Mouse (Mus musculus) limb, embryonic 12.5 days (tissue): ENCODE results near the gene Spata17. TPM values are rescaled to one million over a fixed set of nuclear protein-coding genes. Genes with fewer than 3 reads are reported as not detected.

Experiments
- ATAC-seq: fragments of 200-750 bp; cut with Nextera tagmentation; 2 replicates; pipeline ENCODE4 v1.8.0; 2017; ENCODE audit warnings: low read depth, moderate TSS enrichment; ENCODE audit not compliant: insufficient number of reproducible peaks, insufficient read depth, low FRiP score, low TSS enrichment
- H3K27ac ChIP-seq: fragments of 300-500 bp; sonication (generic); 2 replicates; pipeline ENCODE4 v1.5.1; 2016; ENCODE audit warnings: mild to moderate bottlenecking, moderate library complexity
- H3K27me3 ChIP-seq: fragments of 300-500 bp; sonication (generic); 2 replicates; pipeline ENCODE4 v1.6.1; 2016; ENCODE audit warnings: mild to moderate bottlenecking, moderate library complexity
- H3K36me3 ChIP-seq: fragments of 300-500 bp; sonication (generic); 2 replicates; pipeline ENCODE4 v1.6.1; 2016; ENCODE audit warnings: mild to moderate bottlenecking, moderate library complexity
- H3K4me1 ChIP-seq: fragments of 300-500 bp; sonication (generic); replicated peaks from 2 replicates; pipeline ENCODE4 v1.6.1; 2016
- H3K4me2 ChIP-seq: fragments of 300-500 bp; sonication (generic); 2 replicates; pipeline ENCODE4 v1.6.1; 2016; ENCODE audit warnings: mild to moderate bottlenecking, moderate library complexity
- H3K4me3 ChIP-seq: fragments of 300-500 bp; sonication (generic); replicated peaks from 2 replicates; pipeline ENCODE4 v1.5.1; 2016; ENCODE audit warnings: mild to moderate bottlenecking
- H3K9ac ChIP-seq: fragments of 300-500 bp; sonication (generic); replicated peaks from 2 replicates; pipeline ENCODE4 v1.6.1; 2016; ENCODE audit warnings: mild to moderate bottlenecking, moderate library complexity
- H3K9me3 ChIP-seq: fragments of 300-500 bp; sonication (generic); 2 replicates; pipeline ENCODE4 v1.6.1; 2016; ENCODE audit warnings: mild to moderate bottlenecking, moderate library complexity
- WGBS: fragments of 180-500 bp; shearing (Covaris S2); methylation state at CpG from one replicate; pipeline ENCODE4 v1.1.7; 2016; 5-methylcytosine and 5-hydroxymethylcytosine counted together
- polyA plus RNA-seq: library from polyadenylated mRNA; unstranded; fragments of >200 nt; fragmentation: Nextera tagmentation; extraction: Ambion mirVana; gene quantifications from 2 replicates; pipeline ENCODE4 v1.2.1, GENCODE M21; 2016

Gene Spata17
- polyA plus RNA-seq, 1 experiment from 2014 or later = 1.1 TPM

DNA sequence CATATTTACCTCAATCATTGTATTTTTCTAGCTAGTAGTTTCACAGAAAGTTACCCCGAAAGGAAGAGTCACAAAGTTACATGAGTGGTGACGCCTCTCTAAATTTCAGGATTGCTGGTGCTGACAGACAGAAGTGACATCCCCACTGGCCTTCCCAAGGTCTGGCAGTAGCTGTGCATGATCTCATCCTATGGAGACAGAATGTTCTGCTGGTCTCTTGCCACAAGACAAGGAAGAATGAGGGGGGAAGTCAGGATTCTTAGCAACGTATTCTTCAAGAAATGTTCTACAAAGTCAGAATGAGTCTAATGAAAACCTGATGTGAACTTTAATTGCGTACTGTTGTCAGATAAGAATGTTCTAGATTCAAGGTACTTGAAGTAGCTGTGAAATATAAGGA, 179.5 kb downstream of the Spata17 start:
- H3K9ac ChIP-seq = no peak overlapping the region
- no peak for ATAC-seq
- no peaks in the 10 kb centered on the region for H3K4me1 ChIP-seq
- H3K36me3 ChIP-seq = no peaks in the 10 kb centered on the region
- no peak overlapping the region for H3K4me2 ChIP-seq
- H3K27me3 ChIP-seq = no peaks in the 10 kb centered on the region
- H3K4me3 ChIP-seq = no peak overlapping the region
- H3K9me3 ChIP-seq = no peaks in the 10 kb centered on the region
- 85% methylated on average over 4 of the region's 4 CpGs for WGBS
- no peak overlapping the region for H3K27ac ChIP-seq

DNA sequence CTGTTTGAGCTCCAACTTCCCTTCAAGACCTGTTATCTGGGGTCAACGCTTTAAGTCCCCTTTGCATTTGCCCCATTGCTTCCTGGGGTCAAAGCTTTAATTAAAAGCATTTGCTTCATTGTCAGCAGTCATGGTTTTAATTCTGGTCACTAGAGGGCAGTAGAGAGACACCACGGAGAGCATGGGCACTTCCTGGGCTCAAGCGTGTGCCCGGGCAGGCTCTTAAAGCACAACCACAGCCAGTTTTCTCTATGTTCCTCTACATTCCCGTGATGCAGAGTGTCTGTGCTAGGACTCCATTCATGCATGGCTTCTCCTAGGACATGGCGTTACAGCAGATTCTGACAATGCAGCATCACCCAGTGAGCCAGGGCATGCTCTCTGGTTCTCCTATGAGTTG, 183.5 kb downstream of the Spata17 start:
- ATAC-seq = no peak
- no peaks in the 10 kb centered on the region for H3K27me3 ChIP-seq
- no peak overlapping the region for H3K9ac ChIP-seq
- H3K9me3 ChIP-seq = no peaks in the 10 kb centered on the region
- H3K4me2 ChIP-seq = no peak overlapping the region
- no peaks in the 10 kb centered on the region for H3K4me1 ChIP-seq
- H3K4me3 ChIP-seq = no peak overlapping the region
- H3K36me3 ChIP-seq = no peaks in the 10 kb centered on the region
- H3K27ac ChIP-seq = no peak overlapping the region
- WGBS = 39% methylated on average over 6 of the region's 6 CpGs

DNA sequence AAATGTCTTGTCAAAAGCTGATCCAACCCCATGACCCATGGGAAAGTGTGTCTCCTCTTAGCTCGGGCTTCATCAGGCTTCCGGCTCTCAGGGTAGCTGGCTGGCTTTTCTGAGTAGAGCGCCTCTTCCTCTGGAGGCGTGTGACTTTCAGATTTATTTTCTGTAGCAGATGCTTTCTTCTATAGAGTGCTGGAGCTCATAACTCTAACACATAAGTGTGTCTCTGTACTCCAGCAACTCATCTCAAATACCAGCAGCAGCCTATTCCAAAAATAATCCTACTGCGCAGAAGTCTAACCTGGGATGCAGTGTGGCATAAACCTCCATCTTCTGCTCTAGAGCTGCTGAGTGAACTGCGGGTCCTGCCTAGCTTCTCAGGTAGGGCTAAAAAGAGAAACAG, 186.4 kb downstream of the Spata17 start:
- no peaks in the 10 kb centered on the region for H3K27me3 ChIP-seq

DNA sequence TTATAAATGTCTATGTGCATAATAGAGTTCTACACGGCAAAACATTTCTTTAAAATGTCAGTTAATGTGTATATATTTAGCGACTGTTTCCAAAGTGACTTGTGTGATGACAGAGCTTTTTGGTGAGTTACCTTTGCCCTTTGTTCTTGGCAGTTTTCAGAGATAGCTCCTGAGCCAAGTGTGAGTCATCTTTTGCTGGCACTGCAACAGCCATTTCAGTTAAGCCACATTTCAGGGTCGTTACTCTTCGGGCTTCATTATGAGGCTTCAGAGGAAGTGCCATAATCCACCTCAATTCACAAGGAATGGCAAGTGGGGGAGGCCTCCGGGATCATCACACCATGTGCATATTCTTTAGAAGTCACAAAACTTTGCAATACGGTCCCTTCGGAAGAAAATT, 195.3 kb downstream of the Spata17 start:
- Histone ChIP-seq H3K4me1 (no peaks in the 10 kb centered on the region), H3K4me3 (no peak overlapping the region), H3K4me2 (no peak overlapping the region), H3K9ac (no peak overlapping the region), H3K27ac (no peak overlapping the region), H3K9me3 (no peaks in the 10 kb centered on the region), H3K27me3 (no peaks in the 10 kb centered on the region), H3K36me3 (no peaks in the 10 kb centered on the region)
- ATAC-seq = no peak
- 81% methylated on average over 7 of the region's 7 CpGs for WGBS

More for the DNA sequence above, 186.4 kb downstream of the Spata17 start:
- Histone ChIP-seq H3K27ac (no peak overlapping the region), H3K4me3 (no peak overlapping the region), H3K9ac (no peak overlapping the region), H3K4me2 (no peak overlapping the region), H3K9me3 (no peaks in the 10 kb centered on the region), H3K36me3 (no peaks in the 10 kb centered on the region), H3K4me1 (no peaks in the 10 kb centered on the region)
- WGBS = 91% methylated on average over 6 of the region's 6 CpGs
- ATAC-seq = no peak

DNA sequence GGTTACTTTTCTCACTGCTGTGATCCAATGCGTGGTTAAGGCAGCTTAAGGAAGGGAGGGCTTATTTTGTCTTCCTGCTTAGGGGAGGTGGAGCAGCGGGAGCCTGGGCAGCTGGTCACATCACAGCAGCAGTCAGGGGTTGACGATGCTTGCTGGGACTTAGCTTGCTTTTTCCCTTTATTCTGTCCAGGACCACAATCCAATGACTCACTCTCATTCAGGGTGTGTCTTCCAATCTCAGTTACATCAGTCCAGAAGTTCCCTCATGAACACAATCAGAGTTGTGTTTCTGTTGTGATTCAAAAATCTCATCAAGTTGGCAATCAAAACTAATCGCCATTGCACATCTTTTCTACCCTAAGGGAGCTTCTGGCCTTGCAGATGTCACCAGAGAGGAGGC, 199.1 kb downstream of the Spata17 start:
- no peak overlapping the region for H3K27ac ChIP-seq
- H3K4me1 ChIP-seq = no peaks in the 10 kb centered on the region
- no peak for ATAC-seq
- H3K4me2 ChIP-seq = no peak overlapping the region
- no peak overlapping the region for H3K4me3 ChIP-seq
- WGBS = 64% methylated on average over 4 of the region's 4 CpGs
- H3K36me3 ChIP-seq = no peaks in the 10 kb centered on the region
- H3K9me3 ChIP-seq = no peaks in the 10 kb centered on the region
- H3K27me3 ChIP-seq = no peaks in the 10 kb centered on the region
- no peak overlapping the region for H3K9ac ChIP-seq

DNA sequence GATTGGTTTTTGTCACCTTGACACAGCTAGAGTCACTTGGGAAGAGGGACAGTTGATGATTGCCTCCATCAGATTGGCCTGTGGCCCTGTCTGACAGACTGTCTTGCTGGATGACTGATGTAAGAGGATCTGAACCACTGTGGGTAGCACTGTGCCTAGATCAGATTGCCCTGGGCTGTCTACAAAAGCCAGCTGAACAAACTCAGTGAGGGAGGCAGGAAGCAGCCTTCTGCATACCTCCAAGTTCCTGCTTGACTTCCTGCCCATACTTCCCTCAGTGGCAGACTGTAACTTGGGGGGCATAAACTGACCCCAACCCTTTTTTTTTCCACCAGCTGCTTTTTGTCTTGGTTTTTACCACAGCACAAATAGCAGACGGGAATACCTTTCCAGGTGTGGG, 199.6 kb downstream of the Spata17 start:
- no peaks in the 10 kb centered on the region for H3K4me1 ChIP-seq
- WGBS = 92% methylated on average over 1 of the region's 1 CpGs
- H3K4me3 ChIP-seq = no peak overlapping the region
- no peaks in the 10 kb centered on the region for H3K27me3 ChIP-seq
- H3K9ac ChIP-seq = no peak overlapping the region
- no peak for ATAC-seq
- H3K4me2 ChIP-seq = no peak overlapping the region
- H3K36me3 ChIP-seq = no peaks in the 10 kb centered on the region
- no peak overlapping the region for H3K27ac ChIP-seq
- H3K9me3 ChIP-seq = no peaks in the 10 kb centered on the region

DNA sequence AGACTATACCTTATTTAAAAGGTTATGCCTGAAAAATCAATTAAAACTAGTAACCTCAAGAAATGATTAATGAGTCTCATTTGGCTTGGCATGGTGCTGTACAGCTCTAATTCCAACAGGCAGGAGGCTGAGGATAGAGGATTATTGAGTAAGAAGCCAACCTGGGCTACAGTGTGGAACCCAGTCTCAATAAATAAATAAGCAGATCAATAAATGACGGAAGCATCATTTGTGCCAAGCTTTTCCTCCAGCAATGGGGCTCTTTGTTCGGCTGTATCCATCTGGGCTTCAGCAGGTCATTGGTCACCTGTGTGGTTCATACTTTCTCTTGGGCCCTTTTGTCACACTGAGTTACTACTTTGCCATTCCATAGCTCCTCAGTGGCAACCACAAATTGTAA, 201.1 kb downstream of the Spata17 start:
- WGBS = 89% methylated on average over 2 of the region's 2 CpGs
- no peaks in the 10 kb centered on the region for H3K36me3 ChIP-seq
- ATAC-seq = no peak
- no peaks in the 10 kb centered on the region for H3K4me1 ChIP-seq
- no peaks in the 10 kb centered on the region for H3K9me3 ChIP-seq
- H3K27me3 ChIP-seq = no peaks in the 10 kb centered on the region
- no peak overlapping the region for H3K27ac ChIP-seq
- no peak overlapping the region for H3K4me3 ChIP-seq
- no peak overlapping the region for H3K4me2 ChIP-seq
- H3K9ac ChIP-seq = no peak overlapping the region

DNA sequence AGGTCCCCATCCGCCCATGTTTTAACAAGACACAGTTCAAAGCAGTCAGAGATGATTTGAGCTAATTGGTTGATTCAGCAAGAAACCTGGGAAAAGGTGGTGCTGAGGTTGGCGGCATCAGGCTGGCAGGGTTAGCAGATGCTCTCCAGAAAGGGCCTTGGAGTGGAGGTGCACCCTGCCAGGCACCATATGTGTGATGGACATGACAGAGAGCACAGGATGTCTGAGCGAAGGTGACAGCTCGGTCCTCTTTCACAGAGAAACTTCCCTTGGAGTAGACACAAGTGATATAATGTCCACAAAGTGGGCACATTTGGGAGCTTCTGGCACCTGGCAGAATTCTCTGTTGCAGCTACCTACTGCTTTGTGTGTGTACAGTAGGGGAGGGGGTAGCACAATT, 203.7 kb downstream of the Spata17 start:
- H3K4me2 ChIP-seq = no peak overlapping the region
- no peak overlapping the region for H3K4me3 ChIP-seq
- H3K27ac ChIP-seq = no peak overlapping the region
- H3K4me1 ChIP-seq = no peaks in the 10 kb centered on the region
- H3K36me3 ChIP-seq = no peaks in the 10 kb centered on the region
- 80% methylated on average over 4 of the region's 4 CpGs for WGBS
- H3K9ac ChIP-seq = no peak overlapping the region
- no peaks in the 10 kb centered on the region for H3K27me3 ChIP-seq
- H3K9me3 ChIP-seq = no peaks in the 10 kb centered on the region
- ATAC-seq = no peak

DNA sequence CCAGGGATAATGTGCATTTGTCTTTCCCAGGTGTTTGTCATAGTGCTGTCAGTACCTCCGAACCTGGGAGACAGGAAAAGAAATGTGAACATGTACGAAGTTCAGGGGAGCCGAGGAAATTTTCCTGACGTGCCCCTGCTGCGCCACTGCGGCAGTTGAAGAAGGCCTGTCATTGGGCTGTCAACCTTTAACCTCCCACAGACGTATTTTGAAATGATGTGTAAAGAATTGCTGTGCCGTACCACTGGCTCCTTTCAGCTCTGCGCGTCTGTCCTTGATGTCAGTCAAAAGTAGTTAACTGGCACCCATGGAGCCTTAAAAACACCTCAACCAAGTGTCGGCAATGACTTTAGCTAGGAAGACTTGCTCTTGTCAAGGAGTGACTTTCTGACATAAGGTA, 205.2 kb downstream of the Spata17 start:
- 78% methylated on average over 11 of the region's 11 CpGs for WGBS
- H3K4me3 ChIP-seq = no peak overlapping the region
- no peak overlapping the region for H3K9ac ChIP-seq
- H3K27ac ChIP-seq = no peak overlapping the region
- H3K27me3 ChIP-seq = no peaks in the 10 kb centered on the region
- H3K4me1 ChIP-seq = no peaks in the 10 kb centered on the region
- no peak for ATAC-seq
- no peak overlapping the region for H3K4me2 ChIP-seq
- H3K36me3 ChIP-seq = no peaks in the 10 kb centered on the region
- H3K9me3 ChIP-seq = no peaks in the 10 kb centered on the region

DNA sequence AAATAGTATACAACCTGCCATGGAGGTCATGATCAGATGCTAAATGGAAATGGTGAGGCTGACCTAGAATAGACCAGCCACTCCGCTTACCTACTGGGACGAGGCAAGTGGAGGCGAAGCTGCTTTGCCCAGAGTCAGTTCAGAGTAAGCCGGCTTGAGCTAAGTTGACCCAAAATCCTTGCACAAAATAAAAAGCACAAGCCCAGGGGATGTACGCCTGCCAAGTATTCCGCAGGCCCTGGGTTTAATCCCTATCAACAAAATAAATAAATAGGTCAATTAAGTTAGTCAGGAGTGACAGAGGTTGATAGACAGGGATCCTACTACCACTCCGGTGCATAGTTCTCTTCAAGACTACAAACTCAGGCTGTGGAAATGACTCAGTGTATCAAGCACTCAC, 207.0 kb downstream of the Spata17 start:
- no peaks in the 10 kb centered on the region for H3K4me1 ChIP-seq
- no peak overlapping the region for H3K4me3 ChIP-seq
- no peaks in the 10 kb centered on the region for H3K27me3 ChIP-seq
- H3K9ac ChIP-seq = no peak overlapping the region
- no peak overlapping the region for H3K27ac ChIP-seq
- H3K9me3 ChIP-seq = no peaks in the 10 kb centered on the region
- no peak for ATAC-seq
- WGBS = 94% methylated on average over 7 of the region's 7 CpGs
- H3K4me2 ChIP-seq = no peak overlapping the region
- no peaks in the 10 kb centered on the region for H3K36me3 ChIP-seq

DNA sequence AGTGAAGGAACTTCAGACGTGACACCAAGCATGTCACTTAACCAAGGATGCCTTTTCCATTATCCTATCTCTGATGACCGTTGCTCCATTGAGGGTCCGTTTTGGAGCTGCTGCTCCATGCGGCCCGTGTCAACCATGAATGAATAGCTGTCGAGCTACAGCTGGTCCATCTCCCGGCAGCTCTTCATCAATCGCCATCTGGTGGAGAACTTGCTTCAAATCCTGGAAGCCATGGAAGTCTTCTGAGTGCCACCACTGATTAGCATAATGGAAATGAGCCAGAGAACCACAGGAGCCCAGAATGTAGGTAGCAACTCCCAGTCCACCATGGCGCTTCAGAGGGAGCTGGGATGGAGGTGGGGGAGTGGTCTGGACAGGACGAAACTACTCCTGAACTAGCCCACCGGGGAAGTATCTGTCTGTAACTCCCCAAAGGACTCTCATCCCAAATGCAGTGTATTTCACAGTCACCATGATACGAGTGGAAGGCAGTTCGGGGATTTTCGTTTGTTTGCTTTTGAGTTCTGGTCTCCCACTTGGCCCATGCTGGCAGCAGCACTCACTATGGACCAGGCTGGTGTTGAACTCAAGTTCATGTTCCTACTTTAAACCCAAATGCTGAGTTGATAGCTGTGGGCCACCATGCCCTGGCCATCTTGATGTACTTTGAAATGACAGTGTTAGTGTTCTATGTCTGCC, 208.9 kb downstream of the Spata17 start:
- H3K4me3 ChIP-seq = no peak overlapping the region
- H3K27me3 ChIP-seq = no peaks in the 10 kb centered on the region
- H3K27ac ChIP-seq = no peak overlapping the region
- no peak overlapping the region for H3K4me2 ChIP-seq
- no peaks in the 10 kb centered on the region for H3K36me3 ChIP-seq
- 86% methylated on average over 14 of the region's 14 CpGs for WGBS
- H3K9me3 ChIP-seq = no peaks in the 10 kb centered on the region
- no peak overlapping the region for H3K9ac ChIP-seq
- H3K4me1 ChIP-seq = no peaks in the 10 kb centered on the region
- ATAC-seq = no peak

DNA sequence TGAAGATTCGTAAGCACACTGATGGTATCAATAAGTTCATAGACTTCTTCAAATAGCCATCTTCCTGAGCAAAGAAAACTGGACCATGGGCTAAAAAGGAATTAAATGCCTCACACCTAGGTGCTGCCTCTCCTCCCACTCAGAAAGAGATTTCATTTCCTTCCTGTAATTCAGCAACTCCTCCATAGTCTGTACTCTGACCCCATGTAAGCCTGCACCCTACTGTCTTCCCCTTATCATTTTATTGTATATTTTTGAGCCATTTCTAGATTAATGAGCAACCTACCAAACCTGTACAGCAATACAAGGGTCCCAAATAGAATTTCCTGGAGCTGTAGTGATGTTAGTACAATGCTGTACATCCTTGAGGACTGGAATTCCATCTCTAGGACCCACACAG, 211.0 kb downstream of the Spata17 start:
- H3K9ac ChIP-seq = no peak overlapping the region
- H3K9me3 ChIP-seq = no peaks in the 10 kb centered on the region
- H3K4me3 ChIP-seq = no peak overlapping the region
- H3K4me1 ChIP-seq = no peaks in the 10 kb centered on the region
- H3K27ac ChIP-seq = no peak overlapping the region
- no peak overlapping the region for H3K4me2 ChIP-seq
- H3K36me3 ChIP-seq = no peaks in the 10 kb centered on the region
- no peak for ATAC-seq
- WGBS = 84% methylated on average over 1 of the region's 1 CpGs
- no peaks in the 10 kb centered on the region for H3K27me3 ChIP-seq
